Mouse (Mus musculus): ENCODE data around the gene Dmxl2.

- TF ChIP-seq MAX (IDR thresholded peaks at IDR 0.05), result no peak
- no peak for TF ChIP-seq USF1 (IDR thresholded peaks at IDR 0.05; ENCODE audit: low read depth)
- no peak for TF ChIP-seq CTCF (IDR thresholded peaks at IDR 0.05; ENCODE audit: control insufficient read depth, insufficient read depth, insufficient read length)
- no peak for TF ChIP-seq MYOD1 (IDR thresholded peaks at IDR 0.05; ENCODE audit: control insufficient read depth, insufficient read length, low read depth)
- TF ChIP-seq CEBPB (IDR thresholded peaks at IDR 0.05; ENCODE audit: low read depth), result no peak
Measured at GRCm38 (mm10) chr9:54536236-54536635, 34.8 kb upstream of the Dmxl2 start.
